Mouse (Mus musculus) Patski (cell line): ENCODE results near the gene Mal. TPM values are rescaled to one million over a fixed set of nuclear protein-coding genes. Genes with fewer than 3 reads are reported as not detected.
"Not testable (repeated sequence)": the region's sequence is repeated elsewhere in the genome, so short reads cannot be mapped to it uniquely, and the experiment has no call there.

Experiments used
- ATAC-seq: fragments of 100-300 bp; one replicate; pipeline ENCODE4 v1.8.0; 2021
- CTCF ChIA-PET: fragments of 350-600 bp; sonication (Branson Sonifier 250); formaldehyde crosslinking; loops from one replicate; lab custom pipeline; 2022; ENCODE audit warnings: inconsistent platforms; lab: Charles Lee
- POLR2A ChIA-PET: fragments of 350-600 bp; sonication (Branson Sonifier 250); formaldehyde crosslinking; loops from one replicate; lab custom pipeline; 2022; ENCODE audit warnings: antibody characterized with exemption, inconsistent platforms; lab: Charles Lee
- DNase-seq: peaks from one replicate; pipeline ENCODE4 v3.0.0-alpha.2; 2011; ENCODE audit warnings: low read depth, low spot score
- H3K27me3 ChIP-seq: fragments of 371-371 bp; one replicate; pipeline ENCODE4 v1.5.1; 2021
- CTCF ChIP-seq: fragments of 100-300 bp; IDR thresholded peaks from one replicate; pipeline ENCODE4 v1.5.1; 2021
- in situ Hi-C: fragments of 300-500 bp; cut with MboI; formaldehyde crosslinking; loops from 3 replicates; pipeline ENCODE4 v1.11.1; 2018; ENCODE audit warnings: low pct_unique_long_range_greater_than_20kb, mixed read lengths
- polyA plus RNA-seq: library from polyadenylated mRNA; unstranded; gene quantifications from one replicate; pipeline ENCODE4 v1.2.3, GENCODE M21; 2021

The Mal gene
- polyA plus RNA-seq, 1 experiment from 2014 or later: 1.1 TPM

DNA sequence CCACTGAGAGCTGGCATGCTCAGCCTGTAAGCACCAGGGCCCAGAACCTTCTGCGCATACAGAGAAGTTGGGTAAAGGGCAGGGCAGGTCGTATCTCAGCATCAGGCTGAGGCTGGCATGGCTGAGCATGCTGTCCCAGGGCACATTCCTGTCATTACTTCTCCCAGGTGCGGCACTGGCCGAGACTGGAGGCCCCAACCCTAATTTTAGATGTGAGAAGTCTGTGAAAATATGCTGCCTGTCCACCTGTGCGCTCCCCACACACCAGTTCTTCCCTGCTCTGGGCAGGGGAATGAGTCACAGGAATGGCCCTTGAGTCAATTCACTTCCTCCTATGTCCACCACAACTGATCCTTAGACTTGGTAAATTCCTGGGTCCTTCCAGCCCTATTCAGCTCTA is 30.8 kb downstream of the Mal start:
- in situ Hi-C loops: no loop called here
- DNase-seq: no peak
- peak; percentile 73 for ATAC-seq
- POLR2A ChIA-PET: no interaction called here
- CTCF ChIA-PET: no interaction called here
- TF ChIP-seq CTCF: no peak
- H3K27me3 ChIP-seq: no peaks in the 10 kb centered on the region

- ATAC-seq (no peak), DNase-seq (no peak)
- CTCF ChIA-PET: no interaction called here
- no peak for TF ChIP-seq CTCF
- no peaks in the 10 kb centered on the region for H3K27me3 ChIP-seq
- in situ Hi-C loops: no loop called here
- POLR2A ChIA-PET: no interaction called here
These were observed 31.7 kb downstream of the Mal start for GRCm38 (mm10) chr2:127624786-127625185.

DNA sequence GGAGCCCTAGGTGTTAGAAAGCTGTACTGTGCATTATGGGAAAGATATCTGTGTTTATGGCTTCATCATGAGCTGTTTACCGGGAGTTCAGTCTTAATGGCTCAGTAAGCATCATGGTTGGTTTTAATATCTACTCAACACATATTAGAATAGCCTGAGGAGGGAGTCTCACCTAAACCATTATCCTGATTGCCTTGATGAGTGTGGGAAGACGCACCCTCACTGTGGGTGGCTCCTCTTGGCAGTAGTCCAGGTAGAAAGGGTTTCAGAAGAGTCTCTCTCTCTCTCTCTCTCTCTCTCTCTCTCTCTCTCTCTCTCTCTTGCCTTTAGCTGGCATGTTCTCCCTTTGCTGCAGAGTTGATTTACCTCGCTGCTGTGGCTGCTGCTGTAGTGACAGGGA is 34.4 kb downstream of the Mal start:
- POLR2A ChIA-PET: no interaction called here
- no peaks in the 10 kb centered on the region for H3K27me3 ChIP-seq
- TF ChIP-seq CTCF: no peak
- ATAC-seq (no peak), DNase-seq (no peak)
- in situ Hi-C loops: no loop called here
- CTCF ChIA-PET: no interaction called here

- ChIA-PET POLR2A (no interaction called here), CTCF (interaction anchor here (2.1 kb wide), 1 partner anchor 12 kb away, joined by 7 read pairs; no protein-coding TSS in a partner anchor)
- no peak for TF ChIP-seq CTCF
- in situ Hi-C loops: no loop called here
- no peaks in the 10 kb centered on the region for H3K27me3 ChIP-seq
- ATAC-seq (no peak), DNase-seq (no peak)
These were observed 37.2 kb downstream of the Mal start for GRCm38 (mm10) chr2:127619311-127619710.

DNA sequence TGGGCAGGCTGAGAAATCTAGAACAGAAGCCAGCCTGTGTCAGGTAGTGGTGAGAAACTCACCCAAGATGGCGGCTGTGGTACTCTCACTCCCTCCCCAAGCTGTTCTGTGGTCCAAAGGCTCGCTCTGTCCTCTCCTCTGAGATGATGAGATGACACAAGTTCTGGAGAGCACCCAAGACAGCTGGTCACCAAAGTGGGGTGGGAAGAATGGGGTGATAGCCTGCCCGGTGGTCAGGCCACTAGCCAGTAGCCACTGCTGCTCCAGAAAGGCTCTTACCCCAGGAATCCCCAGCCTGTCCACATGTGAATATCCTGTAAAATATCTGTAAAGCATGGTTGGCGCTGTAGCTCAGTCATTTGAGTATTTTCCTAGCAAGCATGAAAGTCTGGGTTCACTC is 44.2 kb downstream of the Mal start:
- ChIA-PET POLR2A (no interaction called here), CTCF (interaction anchor here (1.0 kb wide), 1 partner anchor 72 kb away, joined by 4 read pairs; no protein-coding TSS in a partner anchor)
- no peaks in the 10 kb centered on the region for H3K27me3 ChIP-seq
- TF ChIP-seq CTCF: no peak
- ATAC-seq: no peak
- no peak for DNase-seq
- in situ Hi-C loops: no loop called here

DNA sequence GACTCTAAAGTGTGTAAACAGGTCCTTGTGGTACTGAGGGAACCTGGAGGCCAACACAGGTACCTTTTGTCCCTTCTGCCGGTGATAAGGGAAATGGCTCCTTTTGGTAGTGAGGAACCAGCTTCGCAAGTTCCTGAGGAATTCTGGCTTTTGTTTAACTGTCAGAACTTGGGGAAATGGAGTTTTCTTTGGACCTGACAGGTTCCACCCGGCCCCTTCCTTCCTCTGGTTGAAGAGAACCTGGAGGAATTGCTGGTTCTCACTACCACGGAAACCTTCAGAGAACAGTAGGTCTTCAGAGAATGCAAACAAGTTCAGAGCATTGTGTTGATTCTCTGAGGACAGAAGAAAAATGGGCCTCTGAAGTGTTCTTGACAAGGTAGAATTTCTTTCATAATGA is 45.1 kb downstream of the Mal start:
- in situ Hi-C loops: no loop called here
- no peak for TF ChIP-seq CTCF
- no peaks in the 10 kb centered on the region for H3K27me3 ChIP-seq
- CTCF ChIA-PET: no interaction called here
- DNase-seq (no peak), ATAC-seq (no peak)
- POLR2A ChIA-PET: no interaction called here

- in situ Hi-C loops: loop anchor here (5.0 kb wide), 1 partner anchor 73 kb away; no protein-coding TSS in a partner anchor
- ATAC-seq (no peak), DNase-seq (no peak)
- no peak for TF ChIP-seq CTCF
- ChIA-PET POLR2A (no interaction called here), CTCF (interaction anchor here (1.5 to 3.0 kb wide), 2 partner anchors 37 to 75 kb away, joined by 4 to 12 read pairs; no protein-coding TSS in a partner anchor)
- H3K27me3 ChIP-seq: no peaks in the 10 kb centered on the region
These were observed 47.5 kb downstream of the Mal start for GRCm38 (mm10) chr2:127608986-127609385.

- TF ChIP-seq CTCF: peak; percentile 64
- no peak for ATAC-seq
- DNase-seq: no peak
- no peaks in the 10 kb centered on the region for H3K27me3 ChIP-seq
- in situ Hi-C loops: loop anchor here (5.0 kb wide), 1 partner anchor 74 kb away; no protein-coding TSS in a partner anchor
- ChIA-PET CTCF (interaction anchor here (0.7 to 3.0 kb wide), 6 partner anchors 10 to 76 kb away, joined by 3 to 12 read pairs (median 6); no protein-coding TSS in a partner anchor), POLR2A (interaction anchor here (1.3 kb wide), 1 partner anchor 61 kb away, joined by 3 read pairs; no protein-coding TSS in a partner anchor)
These were observed 48.3 kb downstream of the Mal start for GRCm38 (mm10) chr2:127608234-127608633.

- ChIA-PET POLR2A (no interaction called here), CTCF (no interaction called here)
- H3K27me3 ChIP-seq: no peaks in the 10 kb centered on the region
These were observed 51.3 kb downstream of the Mal start for GRCm38 (mm10) chr2:127605203-127605602.

GRCm38 (mm10) chr2:127603383-127603782 is 53.1 kb downstream of the Mal start:
- POLR2A ChIA-PET: interaction anchor here (0.6 kb wide), 1 partner anchor 410 kb away, joined by 5 read pairs; no protein-coding TSS in a partner anchor
- H3K27me3 ChIP-seq, DNase-seq, in situ Hi-C loops, CTCF ChIA-PET, ATAC-seq: not testable (repeated sequence)

More at GRCm38 (mm10) chr2:127605203-127605602, 51.3 kb downstream of the Mal start:
- DNase-seq (no peak), ATAC-seq (no peak)
- no peak for TF ChIP-seq CTCF
- in situ Hi-C loops: loop anchor here (5.0 kb wide), 1 partner anchor 77 kb away; no protein-coding TSS in a partner anchor

GRCm38 (mm10) chr2:127590840-127591239 is 65.7 kb downstream of the Mal start:
- DNase-seq (no peak), ATAC-seq (no peak)
- CTCF ChIA-PET: no interaction called here
- H3K27me3 ChIP-seq: no peaks in the 10 kb centered on the region
- in situ Hi-C loops: no loop called here
- POLR2A ChIA-PET: no interaction called here
- no peak for TF ChIP-seq CTCF

GRCm38 (mm10) chr2:127590204-127590603 is 66.3 kb downstream of the Mal start:
- TF ChIP-seq CTCF: no peak
- in situ Hi-C loops: no loop called here
- POLR2A ChIA-PET: no interaction called here
- CTCF ChIA-PET: no interaction called here
- H3K27me3 ChIP-seq: no peaks in the 10 kb centered on the region
- no peak for ATAC-seq
- no peak for DNase-seq
